Mouse (Mus musculus) spleen, adult 18-20 months (tissue): ENCODE measurements at regions not wholly inside any gene's neighbourhood (a gene's known extent, or its start where the extent isn't known, plus 50 kb on each side); places are given as distances from the start of the nearest gene placed in this dataset.

ENCODE experiments used
- DNase-seq, 2 experiments: peaks; one replicate each; pipeline ENCODE4 v3.0.0; 2022; ENCODE audit warnings: mixed read lengths in 2 of 2

- no peak for DNase-seq
Measured at GRCm38 (mm10) chr2:101206637-101207036, 417.9 kb upstream of the Rag2 start.

GRCm38 (mm10) chr2:101209136-101209535, 415.4 kb upstream of the Rag2 start:
- no peak for DNase-seq

- no peak for DNase-seq
Measured at GRCm38 (mm10) chr2:101220759-101221158, 403.8 kb upstream of the Rag2 start.

GRCm38 (mm10) chr2:101242983-101243382, 381.5 kb upstream of the Rag2 start:
- no peak for DNase-seq

- no peak for DNase-seq
Measured at GRCm38 (mm10) chr2:101247133-101247532, 377.4 kb upstream of the Rag2 start.

GRCm38 (mm10) chr2:101252228-101252627, 372.3 kb upstream of the Rag2 start:
- no peak for DNase-seq

- no peak for DNase-seq
Measured at GRCm38 (mm10) chr2:101256464-101256863, 368.1 kb upstream of the Rag2 start.

- no peak for DNase-seq
Measured at GRCm38 (mm10) chr2:101263934-101264333, 360.6 kb upstream of the Rag2 start.

- no peak for DNase-seq
Measured at GRCm38 (mm10) chr2:101266685-101267374, 357.7 kb upstream of the Rag2 start.

GRCm38 (mm10) chr2:101274045-101274664, 350.4 kb upstream of the Rag2 start:
- DNase-seq, result no peak

GRCm38 (mm10) chr2:101284886-101285285, 339.6 kb upstream of the Rag2 start:
- no peak for DNase-seq

GRCm38 (mm10) chr2:101288119-101288518, 336.4 kb upstream of the Rag2 start:
- no peak for DNase-seq

GRCm38 (mm10) chr2:101289168-101289567, 335.4 kb upstream of the Rag2 start:
- no peak for DNase-seq

- DNase-seq, result no peak
Measured at GRCm38 (mm10) chr2:101290738-101291137, 333.8 kb upstream of the Rag2 start.

GRCm38 (mm10) chr2:101295678-101296368, 328.7 kb upstream of the Rag2 start:
- no peak for DNase-seq

GRCm38 (mm10) chr2:101296369-101296682, 328.2 kb upstream of the Rag2 start:
- DNase-seq, result no peak

GRCm38 (mm10) chr2:101296778-101297177, 327.7 kb upstream of the Rag2 start:
- DNase-seq, result no peak

- no peak for DNase-seq
Measured at GRCm38 (mm10) chr2:101299126-101299525, 325.4 kb upstream of the Rag2 start.

GRCm38 (mm10) chr2:101300106-101300505, 324.4 kb upstream of the Rag2 start:
- DNase-seq, result no peak

- DNase-seq, result no peak
Measured at GRCm38 (mm10) chr2:101321286-101321914, 303.1 kb upstream of the Rag2 start.

- no peak for DNase-seq
Measured at GRCm38 (mm10) chr2:101356709-101357108, 267.8 kb upstream of the Rag2 start.

- DNase-seq, result no peak
Measured at GRCm38 (mm10) chr2:101364256-101364655, 260.3 kb upstream of the Rag2 start.

- no peak for DNase-seq
Measured at GRCm38 (mm10) chr2:101368278-101368677, 256.2 kb upstream of the Rag2 start.
